Mouse (Mus musculus): Measurements from ENCODE around the gene Krt33a. TPM values are rescaled to one million over a fixed set of nuclear protein-coding genes. Genes with fewer than 3 reads are reported as not detected.

Krt33a gene
- polyA plus RNA-seq, 1 experiment = not detected

DNA sequence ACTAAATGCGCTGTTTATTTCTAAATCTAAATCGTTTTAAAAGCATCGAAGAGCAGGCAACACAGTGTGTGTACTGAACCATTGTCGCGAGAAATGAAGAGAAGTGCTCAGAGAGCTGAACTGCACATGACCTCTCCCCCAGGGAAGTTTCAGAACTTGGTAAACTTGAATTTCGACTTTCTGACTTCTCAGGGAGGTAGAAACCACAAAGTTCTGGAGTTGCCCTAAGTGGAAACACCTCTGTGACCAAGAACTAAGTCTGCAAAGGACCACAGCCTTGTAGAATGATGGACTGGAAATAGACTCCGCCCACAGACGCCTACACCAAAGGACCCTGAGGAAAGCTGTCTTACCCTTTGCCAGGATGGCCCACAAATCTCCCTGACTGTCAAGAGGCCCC, 10.1 kb downstream of the Krt33a start:
- H3K4me1 ChIP-seq (ENCODE audit: control insufficient read depth, insufficient read depth, insufficient read length, low read length) = 0 out of 2 replicates have a peak, but pooled peaks cover 2% of the 10 kb centered on the region
- 75% methylated on average over 8 of the region's 8 CpGs for WGBS
- H3K27ac ChIP-seq (ENCODE audit: insufficient read depth, low read depth, low read length) = no peak overlapping the region
- H3K4me3 ChIP-seq (ENCODE audit: low read depth, low read length) = no peak overlapping the region
- no peaks in the 10 kb centered on the region for H3K36me3 ChIP-seq (ENCODE audit: control insufficient read depth, insufficient read depth, low read length)
- H3K27me3 ChIP-seq (ENCODE audit: control insufficient read depth, insufficient read depth, low read length) = no peaks in the 10 kb centered on the region
- TF ChIP-seq CTCF (IDR thresholded peaks at IDR 0.05; ENCODE audit: extremely low read depth, insufficient read length, insufficient replicate concordance, low read depth, low read length) (no peak), POLR2A (IDR thresholded peaks at IDR 0.05; ENCODE audit: low read depth, low read length) (no peak)

DNA sequence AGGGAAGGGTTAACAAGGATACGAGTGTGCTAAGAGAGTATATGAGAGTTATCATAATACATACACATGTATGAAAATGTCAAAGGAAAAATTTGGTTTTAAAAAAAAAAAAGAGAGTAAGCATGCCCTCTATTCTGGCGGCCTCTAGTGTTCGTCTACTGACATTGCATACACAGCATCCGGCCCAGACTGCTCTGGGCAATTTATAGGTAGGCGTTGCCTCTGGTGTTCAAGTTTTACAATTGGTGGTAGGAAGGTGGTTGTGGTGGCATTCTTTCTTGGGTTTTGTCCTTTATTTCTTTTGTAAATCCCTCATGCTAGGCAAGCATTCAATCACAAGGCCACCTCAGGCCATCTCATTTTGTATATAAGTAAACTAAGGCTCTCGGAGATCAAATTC, 11.2 kb downstream of the Krt33a start:
- H3K27me3 ChIP-seq (ENCODE audit: control insufficient read depth, insufficient read depth, low read length) = no peaks in the 10 kb centered on the region
- H3K4me1 ChIP-seq (ENCODE audit: control insufficient read depth, insufficient read depth, insufficient read length, low read length) = 0 out of 2 replicates have a peak, but pooled peaks cover 2% of the 10 kb centered on the region
- H3K36me3 ChIP-seq (ENCODE audit: control insufficient read depth, insufficient read depth, low read length) = no peaks in the 10 kb centered on the region
- no peak overlapping the region for H3K4me3 ChIP-seq (ENCODE audit: low read depth, low read length)
- peak; percentile 78; the same call in 1 of the 2 replicates for TF ChIP-seq CTCF (IDR thresholded peaks at IDR 0.05; ENCODE audit: extremely low read depth, insufficient read length, insufficient replicate concordance, low read depth, low read length)
- no peak for TF ChIP-seq POLR2A (IDR thresholded peaks at IDR 0.05; ENCODE audit: low read depth, low read length)
- no peak overlapping the region for H3K27ac ChIP-seq (ENCODE audit: insufficient read depth, low read depth, low read length)
- WGBS = 16% methylated on average over 6 of the region's 6 CpGs

DNA sequence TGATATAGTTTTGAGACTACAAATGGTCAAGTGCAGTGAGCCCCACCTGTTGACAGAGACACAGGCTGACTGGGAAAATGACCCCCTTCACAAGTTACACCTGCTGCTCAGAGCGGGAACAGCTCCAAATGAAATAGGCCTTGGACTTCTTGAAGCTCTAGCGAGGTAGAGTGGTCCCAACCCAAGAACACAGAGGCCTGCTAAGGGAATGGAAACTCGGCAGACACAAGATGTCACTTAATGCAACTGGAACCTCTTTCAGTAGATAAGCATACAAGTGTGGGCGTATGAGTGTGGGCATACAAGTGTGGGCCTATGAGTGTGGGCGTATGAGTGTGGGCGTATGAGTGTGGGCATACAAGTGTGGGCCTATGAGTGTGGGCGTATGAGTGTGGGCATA, 16.9 kb downstream of the Krt33a start:
- TF ChIP-seq POLR2A (IDR thresholded peaks at IDR 0.05; ENCODE audit: low read depth, low read length) (no peak), CTCF (IDR thresholded peaks at IDR 0.05; ENCODE audit: extremely low read depth, insufficient read length, insufficient replicate concordance, low read depth, low read length) (no peak)
- Histone ChIP-seq H3K4me1 (ENCODE audit: control insufficient read depth, insufficient read depth, insufficient read length, low read length) (no peaks in the 10 kb centered on the region), H3K27ac (ENCODE audit: insufficient read depth, low read depth, low read length) (no peak overlapping the region), H3K4me3 (ENCODE audit: low read depth, low read length) (no peak overlapping the region), H3K36me3 (ENCODE audit: control insufficient read depth, insufficient read depth, low read length) (no peaks in the 10 kb centered on the region), H3K27me3 (ENCODE audit: control insufficient read depth, insufficient read depth, low read length) (no peaks in the 10 kb centered on the region)
- WGBS = 92% methylated on average over 7 of the region's 7 CpGs

DNA sequence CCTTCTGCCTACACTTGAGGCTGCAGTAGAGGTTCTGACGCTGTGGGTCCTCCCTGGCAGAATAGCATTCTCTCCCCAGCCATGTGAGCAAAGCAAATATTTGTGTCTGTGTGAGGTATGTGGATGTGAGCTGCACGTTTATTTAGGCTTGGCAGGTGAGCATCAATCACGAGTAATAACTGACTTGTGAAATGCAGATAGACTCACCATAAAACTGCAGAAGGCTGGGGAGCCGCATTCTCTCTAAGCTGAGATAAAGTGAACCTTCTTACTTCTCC, 21.7 kb downstream of the Krt33a start:
- TF ChIP-seq POLR2A (IDR thresholded peaks at IDR 0.05; ENCODE audit: low read depth, low read length) (no peak), CTCF (IDR thresholded peaks at IDR 0.05; ENCODE audit: extremely low read depth, insufficient read length, insufficient replicate concordance, low read depth, low read length) (no peak)
- Histone ChIP-seq H3K27me3 (ENCODE audit: control insufficient read depth, insufficient read depth, low read length) (peaks cover 6% of the 10 kb centered on the region), H3K4me1 (ENCODE audit: control insufficient read depth, insufficient read depth, insufficient read length, low read length) (no peaks in the 10 kb centered on the region), H3K4me3 (ENCODE audit: low read depth, low read length) (no peak overlapping the region), H3K36me3 (ENCODE audit: control insufficient read depth, insufficient read depth, low read length) (no peaks in the 10 kb centered on the region), H3K27ac (ENCODE audit: insufficient read depth, low read depth, low read length) (no peak overlapping the region)
- 17% methylated on average over 4 of the region's 4 CpGs for WGBS

DNA sequence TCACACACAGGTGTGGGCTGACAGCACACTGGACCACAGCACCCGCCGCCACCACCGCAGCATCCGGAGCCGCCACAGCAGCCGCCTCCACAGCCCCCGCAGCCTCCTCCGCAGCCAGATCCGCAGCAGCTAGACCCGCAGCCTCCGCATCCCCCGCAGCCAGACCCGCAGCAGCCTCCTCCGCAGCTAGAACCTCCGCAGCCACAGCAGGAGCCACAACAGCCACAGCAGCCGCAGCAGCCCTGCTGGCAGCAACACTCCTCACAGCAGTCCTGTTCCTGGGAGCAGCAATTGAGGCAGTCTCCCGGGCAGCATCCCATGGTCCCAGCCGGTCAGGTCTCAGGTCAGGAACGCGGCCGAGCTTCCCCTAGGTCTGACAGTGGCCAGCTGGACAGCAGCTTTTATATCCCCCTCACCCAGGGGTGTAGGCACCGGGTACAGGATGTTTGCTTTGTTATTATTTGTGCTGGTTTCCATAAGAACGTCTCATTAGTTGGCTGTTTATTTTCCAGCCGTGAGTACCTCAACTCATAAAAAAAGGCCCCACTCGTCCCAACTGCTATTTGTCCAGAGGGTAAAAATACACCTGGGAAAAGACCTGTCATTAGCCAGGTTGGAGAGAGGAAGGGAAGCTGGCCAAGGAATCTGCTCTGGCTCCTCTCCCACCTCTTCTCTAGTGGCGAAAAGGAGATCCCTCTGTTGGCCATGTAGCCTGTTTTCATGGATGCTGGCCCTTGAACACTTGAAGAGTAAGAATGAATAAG, 22.2 kb downstream of the Krt33a start, which contains the start of gene Krtap17-1:
Gene Krtap17-1, minus strand, starts transcription at position 375 of the 764 bp plus-strand sequence.
- Histone ChIP-seq H3K27ac (ENCODE audit: insufficient read depth, low read depth, low read length) (no peak within 1 kb of the TSS), H3K4me3 (ENCODE audit: low read depth, low read length) (no peak within 1 kb of the TSS), H3K27me3 (ENCODE audit: control insufficient read depth, insufficient read depth, low read length) (peaks cover 6% of the 10 kb centered on the region), H3K4me1 (ENCODE audit: control insufficient read depth, insufficient read depth, insufficient read length, low read length) (no peaks in the 10 kb centered on the region), H3K36me3 (ENCODE audit: control insufficient read depth, insufficient read depth, low read length) (no peaks in the 10 kb centered on the region)
- no peak for TF ChIP-seq CTCF (IDR thresholded peaks at IDR 0.05; ENCODE audit: extremely low read depth, insufficient read length, insufficient replicate concordance, low read depth, low read length)
- no peak for TF ChIP-seq POLR2A (IDR thresholded peaks at IDR 0.05; ENCODE audit: low read depth, low read length)
- WGBS = 11% methylated on average over 22 of the region's 26 CpGs

DNA sequence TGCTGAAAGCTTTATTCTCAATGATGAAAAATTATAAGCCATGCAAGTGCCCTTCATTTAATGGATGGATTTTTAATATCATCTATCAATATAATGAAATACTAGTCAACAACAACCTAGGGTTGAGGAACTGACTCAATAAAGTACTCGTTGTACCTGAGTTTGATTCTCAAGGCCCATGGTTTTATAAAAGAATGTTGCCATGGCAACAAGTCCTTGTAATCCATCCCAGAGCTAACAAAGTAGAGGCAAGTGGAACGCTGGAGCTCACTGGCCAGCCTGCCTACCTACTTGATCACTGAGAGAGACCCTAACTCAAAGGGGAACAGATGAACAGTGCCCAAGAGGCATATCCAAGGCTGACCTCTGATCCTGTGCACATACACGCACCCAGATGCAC, 25.4 kb downstream of the Krt33a start:
- Histone ChIP-seq H3K36me3 (ENCODE audit: control insufficient read depth, insufficient read depth, low read length) (no peaks in the 10 kb centered on the region), H3K27me3 (ENCODE audit: control insufficient read depth, insufficient read depth, low read length) (peaks cover 6% of the 10 kb centered on the region), H3K4me3 (ENCODE audit: low read depth, low read length) (no peak overlapping the region), H3K4me1 (ENCODE audit: control insufficient read depth, insufficient read depth, insufficient read length, low read length) (no peaks in the 10 kb centered on the region), H3K27ac (ENCODE audit: insufficient read depth, low read depth, low read length) (no peak overlapping the region)
- WGBS = 71% methylated on average over 3 of the region's 3 CpGs
- TF ChIP-seq CTCF (IDR thresholded peaks at IDR 0.05; ENCODE audit: extremely low read depth, insufficient read length, insufficient replicate concordance, low read depth, low read length) (no peak), POLR2A (IDR thresholded peaks at IDR 0.05; ENCODE audit: low read depth, low read length) (no peak)

DNA sequence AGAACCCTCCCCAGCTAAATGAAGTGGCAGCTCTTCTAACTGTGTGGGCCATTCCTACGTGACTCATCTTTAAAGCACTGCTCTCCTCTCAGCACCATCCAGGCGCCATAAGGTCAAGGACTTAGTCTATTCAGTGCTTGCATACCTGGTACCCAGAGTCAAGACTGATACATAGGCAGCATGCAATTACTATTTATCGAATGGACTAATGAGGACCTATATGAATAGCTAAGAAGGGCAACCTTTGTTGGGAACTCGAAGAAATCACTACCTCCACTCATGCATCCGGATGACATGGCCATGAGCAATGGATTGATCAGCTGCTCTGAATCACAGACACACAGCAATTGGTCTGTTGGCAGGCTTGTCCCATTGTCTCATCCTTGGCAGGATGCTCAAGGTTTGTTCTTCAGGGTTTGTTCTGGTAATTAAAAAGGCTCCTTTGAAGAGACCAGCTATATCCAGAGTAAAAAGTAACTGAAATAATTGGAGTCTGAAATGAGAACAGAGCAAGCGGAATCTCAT, 26.1 kb downstream of the Krt33a start:
- no peak for TF ChIP-seq CTCF (IDR thresholded peaks at IDR 0.05; ENCODE audit: extremely low read depth, insufficient read length, insufficient replicate concordance, low read depth, low read length)
- no peak for TF ChIP-seq POLR2A (IDR thresholded peaks at IDR 0.05; ENCODE audit: low read depth, low read length)
- no peaks in the 10 kb centered on the region for H3K4me1 ChIP-seq (ENCODE audit: control insufficient read depth, insufficient read depth, insufficient read length, low read length)
- 81% methylated on average over 6 of the region's 6 CpGs for WGBS
- peaks cover 6% of the 10 kb centered on the region for H3K27me3 ChIP-seq (ENCODE audit: control insufficient read depth, insufficient read depth, low read length)
- no peaks in the 10 kb centered on the region for H3K36me3 ChIP-seq (ENCODE audit: control insufficient read depth, insufficient read depth, low read length)
- H3K4me3 ChIP-seq (ENCODE audit: low read depth, low read length) = no peak overlapping the region
- no peak overlapping the region for H3K27ac ChIP-seq (ENCODE audit: insufficient read depth, low read depth, low read length)
